Mouse (Mus musculus) gastrocnemius, postnatal 25 days (tissue): Measurements from ENCODE around the gene Myod1. TPM values are rescaled to one million over a fixed set of nuclear protein-coding genes. Genes with fewer than 3 reads are reported as not detected.

ENCODE experiments used
- DNase-seq: peaks from one replicate; pipeline ENCODE4 v3.0.0; 2022
- long read RNA-seq, 2 experiments: library from polyadenylated mRNA; stranded (forward); transcript quantifications; one replicate each; pipeline ENCODE4 v2.0.0; 2021
- total RNA-seq, 2 experiments: library from RNA; stranded (reverse); gene quantifications; 1 replicate in 1 of 2; 2 replicates in 1 of 2; pipeline ENCODE4 v1.2.3; 2021

Myod1 gene
- 10 to 100 TPM; 17.7 to 17.8 TPM for total RNA-seq
- long read RNA-seq, experiment 1, transcript Myod1-201 (3 exons, 1,861 nt), result major isoform, 27 of 29 reads
- long read RNA-seq, experiment 1, partial matches to known transcripts, result 2 of 29 reads
- long read RNA-seq, experiment 1, other reads (novel, unspliced or antisense), result 0 of 29 reads
- long read RNA-seq, experiment 2, transcript Myod1-201 (3 exons, 1,861 nt), result major isoform, 12 of 14 reads
- long read RNA-seq, experiment 2, partial matches to known transcripts, result 2 of 14 reads
- long read RNA-seq, experiment 2, other reads (novel, unspliced or antisense), result 0 of 14 reads

- DNase-seq, result peak; percentile 90
These were observed at the start of gene Myod1 for GRCm38 (mm10) chr7:46376172-46377007. TSS of gene Myod1 (plus strand) at chr7:46376474.

- no peak for DNase-seq
These were observed 48.4 kb upstream of the Myod1 start for GRCm38 (mm10) chr7:46327896-46328295.

- DNase-seq, result peak; percentile 41
These were observed 38.9 kb upstream of the Myod1 start for GRCm38 (mm10) chr7:46337397-46337796.

- DNase-seq, result peak; percentile 65
These were observed 36.5 kb upstream of the Myod1 start for GRCm38 (mm10) chr7:46339818-46340217.

- peak; percentile 44 for DNase-seq
These were observed 36.0 kb upstream of the Myod1 start for GRCm38 (mm10) chr7:46340295-46340694.

- peak; percentile 85 for DNase-seq
These were observed 34.8 kb upstream of the Myod1 start for GRCm38 (mm10) chr7:46341471-46341870.

- peak; percentile 33 for DNase-seq
These were observed 28.6 kb upstream of the Myod1 start for GRCm38 (mm10) chr7:46347692-46348091.

GRCm38 (mm10) chr7:46348813-46349212 is 27.5 kb upstream of the Myod1 start:
- peak; percentile 14 for DNase-seq

- DNase-seq, result peak; percentile 80
These were observed 26.1 kb upstream of the Myod1 start for GRCm38 (mm10) chr7:46350119-46350702.

GRCm38 (mm10) chr7:46352748-46353147 is 23.5 kb upstream of the Myod1 start:
- no peak for DNase-seq

GRCm38 (mm10) chr7:46353216-46353615 is 23.1 kb upstream of the Myod1 start:
- DNase-seq, result peak; percentile 81

GRCm38 (mm10) chr7:46353875-46354274 is 22.4 kb upstream of the Myod1 start:
- no peak for DNase-seq

- no peak for DNase-seq
These were observed 14.5 kb upstream of the Myod1 start for GRCm38 (mm10) chr7:46361776-46362175.

GRCm38 (mm10) chr7:46364154-46364553 is 12.1 kb upstream of the Myod1 start:
- DNase-seq, result no peak

GRCm38 (mm10) chr7:46365810-46366209 is 10.5 kb upstream of the Myod1 start:
- DNase-seq, result no peak

- peak; percentile 67 for DNase-seq
These were observed 5.2 kb upstream of the Myod1 start for GRCm38 (mm10) chr7:46371104-46371503.

- DNase-seq, result peak; percentile 76
These were observed 703 bp downstream of the Myod1 start for GRCm38 (mm10) chr7:46377008-46377346.

GRCm38 (mm10) chr7:46378123-46378522 is 1.8 kb downstream of the Myod1 start:
- DNase-seq, result no peak

- DNase-seq, result peak; percentile 71
These were observed 2.7 kb downstream of the Myod1 start for GRCm38 (mm10) chr7:46378983-46379382.

- no peak for DNase-seq
These were observed 4.4 kb downstream of the Myod1 start for GRCm38 (mm10) chr7:46380625-46381024.

GRCm38 (mm10) chr7:46387430-46387829 is 11.2 kb downstream of the Myod1 start:
- DNase-seq, result no peak

GRCm38 (mm10) chr7:46389456-46390085 is 13.3 kb downstream of the Myod1 start:
- DNase-seq, result no peak

GRCm38 (mm10) chr7:46390226-46390625 is 14.0 kb downstream of the Myod1 start:
- DNase-seq, result no peak
